Mouse (Mus musculus) intestine, embryonic 14.5 days (tissue): Measurements from ENCODE around the gene Gprc6a. TPM values are rescaled to one million over a fixed set of nuclear protein-coding genes. Genes with fewer than 3 reads are reported as not detected.
A peak's percentile ranks its signal among the peaks of the same experiment; 100 is the strongest.

Experiments used
- ATAC-seq: fragments of 200-750 bp; cut with Nextera tagmentation; replicated peaks from 2 replicates; pipeline ENCODE4 v1.8.0; 2017; ENCODE audit warnings: low read depth, moderate number of reproducible peaks, moderate TSS enrichment, moderate library complexity; ENCODE audit not compliant: low FRiP score, low TSS enrichment
- DNase-seq: peaks from one replicate; pipeline ENCODE4 v3.0.0-alpha.2; 2018; ENCODE audit warnings: low spot score
- H3K27ac ChIP-seq: fragments of 300-500 bp; sonication (generic); 2 replicates; pipeline ENCODE4 v1.5.1; 2014; ENCODE audit warnings: low read depth, mild to moderate bottlenecking, control low read depth
- H3K27me3 ChIP-seq: fragments of 300-500 bp; sonication (generic); replicated peaks from 2 replicates; pipeline ENCODE4 v1.6.1; 2014; ENCODE audit warnings: low read length, control low read depth; ENCODE audit not compliant: control insufficient read depth, insufficient read depth
- H3K36me3 ChIP-seq: fragments of 300-500 bp; sonication (generic); 2 replicates; pipeline ENCODE4 v1.6.1; 2014; ENCODE audit warnings: low read length, control low read depth; ENCODE audit not compliant: control insufficient read depth, insufficient read depth
- H3K4me1 ChIP-seq: fragments of 300-500 bp; sonication (generic); replicated peaks from 2 replicates; pipeline ENCODE4 v1.6.1; 2014; ENCODE audit warnings: low read length, control low read depth, mixed read lengths; ENCODE audit not compliant: control insufficient read depth, insufficient read depth
- H3K4me2 ChIP-seq: fragments of 300-500 bp; sonication (generic); 2 replicates; pipeline ENCODE4 v1.6.1; 2014; ENCODE audit warnings: low read length
- H3K4me3 ChIP-seq: fragments of 300-500 bp; sonication (generic); 2 replicates; pipeline ENCODE4 v1.5.1; 2014; ENCODE audit warnings: low read depth, low read length, control low read depth, mixed read lengths
- H3K9ac ChIP-seq: fragments of 300-500 bp; sonication (generic); 2 replicates; pipeline ENCODE4 v1.6.1; 2014; ENCODE audit warnings: mild to moderate bottlenecking, low read length
- H3K9me3 ChIP-seq: fragments of 300-500 bp; sonication (generic); 2 replicates; pipeline ENCODE4 v1.6.1; 2016; ENCODE audit warnings: low read length, control low read depth; ENCODE audit not compliant: control insufficient read depth
- WGBS: fragments of 180-500 bp; shearing (Covaris S2); extraction: QIAGEN DNeasy Blood & Tissue Kit; methylation state at CpG from one replicate; pipeline ENCODE4 v1.1.7; 2014; 5-methylcytosine and 5-hydroxymethylcytosine counted together
- polyA plus RNA-seq: library from polyadenylated mRNA; unstranded; fragments of >200 nt; fragmentation: Nextera tagmentation; extraction: Ambion mirVana; gene quantifications from 2 replicates; pipeline ENCODE4 v1.2.1, GENCODE M21; 2014

The Gprc6a gene
- polyA plus RNA-seq, 1 experiment from 2014 or later = not detected

DNA sequence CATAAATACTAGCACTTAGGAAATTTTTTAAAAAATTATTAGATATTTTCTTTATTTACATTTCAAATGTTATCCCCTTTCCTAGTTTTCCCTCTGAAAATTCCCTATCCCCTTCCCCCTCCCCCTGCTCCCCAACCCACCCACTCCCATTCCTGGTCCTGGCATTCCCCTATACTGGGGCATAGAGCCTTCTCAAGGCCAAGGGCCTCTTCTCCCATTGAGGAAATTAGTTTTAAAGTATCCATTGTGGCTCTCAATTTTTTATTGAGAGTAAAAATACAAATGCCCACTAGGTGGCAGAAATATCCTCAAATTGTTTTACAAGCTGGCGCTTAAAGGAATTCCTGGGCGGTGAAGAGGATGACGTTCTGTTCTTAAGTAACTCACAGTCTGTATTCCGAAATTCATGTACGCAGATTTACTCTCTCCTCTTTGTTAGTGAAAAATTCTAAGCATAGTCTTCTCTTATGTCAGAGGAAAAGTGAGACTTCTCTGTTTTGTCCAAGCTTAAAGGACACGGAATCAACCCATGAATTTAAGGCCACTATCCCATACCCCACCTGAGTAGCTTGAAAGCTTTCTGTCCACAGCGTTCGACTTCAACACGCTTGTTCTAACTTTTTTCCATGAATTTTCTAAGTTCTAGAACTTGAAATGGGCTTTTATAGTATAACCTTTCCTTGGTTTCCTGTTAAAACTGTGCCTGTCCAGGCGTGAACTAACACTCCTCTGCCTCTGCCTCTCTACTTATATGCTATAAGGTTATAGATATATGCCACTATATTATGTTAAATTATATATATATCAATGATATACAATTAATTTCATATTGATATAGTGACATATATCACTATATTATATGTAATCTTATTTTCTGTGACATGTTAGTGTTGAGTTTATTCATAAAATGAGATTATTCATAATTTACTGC, 36.0 kb downstream of the Gprc6a start:
- no peak for DNase-seq

DNA sequence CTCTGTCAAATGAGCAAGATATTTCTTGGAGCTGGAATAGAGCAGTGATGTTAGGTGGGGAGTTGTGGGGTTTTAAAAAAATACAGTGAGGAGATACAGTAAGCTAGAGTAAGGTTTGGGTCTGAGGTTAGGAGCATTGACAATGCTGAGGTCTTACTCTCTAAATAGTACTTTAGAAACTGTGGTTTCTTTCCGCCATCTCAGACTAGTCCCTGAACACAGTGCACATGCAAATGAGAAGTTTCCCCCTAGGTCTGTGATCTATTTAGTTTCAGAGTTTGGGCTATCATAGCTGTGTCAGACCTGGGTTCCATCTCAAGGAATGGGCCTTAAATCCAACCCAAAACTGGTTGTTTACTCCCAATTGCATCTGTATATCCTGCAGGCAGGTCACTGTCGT, 39.7 kb downstream of the Gprc6a start:
- H3K9me3 ChIP-seq = no peaks in the 10 kb centered on the region
- peaks cover 3% of the 10 kb centered on the region; the same call in 1 of the 2 replicates for H3K4me1 ChIP-seq
- no peaks in the 10 kb centered on the region for H3K27me3 ChIP-seq
- no peak overlapping the region for H3K4me2 ChIP-seq
- WGBS = 76% methylated on average over 2 of the region's 2 CpGs
- ATAC-seq (no peak), DNase-seq (no peak)
- H3K27ac ChIP-seq = no peak overlapping the region
- no peaks in the 10 kb centered on the region for H3K36me3 ChIP-seq
- H3K9ac ChIP-seq = no peak overlapping the region
- H3K4me3 ChIP-seq = no peak overlapping the region

More for the DNA sequence above, 36.0 kb downstream of the Gprc6a start:
- no peak overlapping the region for H3K9ac ChIP-seq
- H3K4me3 ChIP-seq = no peak overlapping the region
- no peak overlapping the region for H3K4me2 ChIP-seq
- peaks cover 3% of the 10 kb centered on the region; the same call in 1 of the 2 replicates for H3K4me1 ChIP-seq
- WGBS = 42% methylated on average over 10 of the region's 10 CpGs
- no peaks in the 10 kb centered on the region for H3K27me3 ChIP-seq
- ATAC-seq = no peak; the same call in 1 of the 2 replicates
- no peak overlapping the region for H3K27ac ChIP-seq
- H3K9me3 ChIP-seq = no peaks in the 10 kb centered on the region
- no peaks in the 10 kb centered on the region for H3K36me3 ChIP-seq

- H3K27me3 ChIP-seq = no peaks in the 10 kb centered on the region
- H3K36me3 ChIP-seq = no peaks in the 10 kb centered on the region
- 0 out of 2 replicates have a peak within 1 kb of the TSS, but pooled peaks have one; percentile 25 for H3K9ac ChIP-seq
- peak within 1 kb of the TSS; percentile 30 for H3K4me3 ChIP-seq
- no peaks in the 10 kb centered on the region for H3K9me3 ChIP-seq
- peak within 1 kb of the TSS; percentile 77 for H3K4me2 ChIP-seq
- peaks cover 3% of the 10 kb centered on the region; the same call in 1 of the 2 replicates for H3K4me1 ChIP-seq
- 4% methylated on average over 19 of the region's 19 CpGs for WGBS
- peak; percentile 57 for DNase-seq
- peak; percentile 58 for ATAC-seq
- H3K27ac ChIP-seq = no peak within 1 kb of the TSS
Observed at GRCm38 (mm10) chr10:51590139-51590574, 41.1 kb downstream of the Gprc6a start, which contains the start of gene Fam162b. Fam162b (minus strand) TSS chr10:51590517.

DNA sequence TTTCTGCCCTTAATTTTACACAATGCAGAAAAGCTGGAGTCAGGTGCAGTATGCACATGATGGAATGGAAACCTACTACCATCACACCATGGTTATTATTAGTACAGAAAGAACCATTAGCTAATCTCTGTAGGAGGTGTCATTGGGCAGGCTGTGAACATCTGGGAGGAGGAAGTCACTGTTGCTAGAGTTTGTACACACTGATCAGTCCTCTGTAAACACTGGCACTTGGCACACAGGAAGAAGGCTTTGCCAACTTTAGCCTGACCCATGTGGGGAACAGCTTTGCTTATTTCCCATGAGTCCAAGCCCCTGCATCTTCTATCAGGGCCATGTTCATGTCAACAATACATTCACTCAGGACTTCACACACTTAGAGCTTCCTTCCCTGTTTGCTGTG, 46.3 kb downstream of the Gprc6a start:
- no peak overlapping the region for H3K4me3 ChIP-seq
- ATAC-seq = no peak
- no peak overlapping the region for H3K9ac ChIP-seq
- H3K4me1 ChIP-seq = no peaks in the 10 kb centered on the region; the same call in 1 of the 2 replicates
- DNase-seq = no peak
- H3K9me3 ChIP-seq = no peaks in the 10 kb centered on the region
- no peak overlapping the region for H3K4me2 ChIP-seq
- no peaks in the 10 kb centered on the region for H3K27me3 ChIP-seq
- H3K27ac ChIP-seq = no peak overlapping the region
- no peaks in the 10 kb centered on the region for H3K36me3 ChIP-seq

- 59% methylated on average over 1 of the region's 1 CpGs for WGBS
- Histone ChIP-seq H3K4me1 (no peaks in the 10 kb centered on the region), H3K36me3 (no peaks in the 10 kb centered on the region), H3K27me3 (no peaks in the 10 kb centered on the region), H3K9ac (no peak overlapping the region), H3K4me3 (no peak overlapping the region), H3K9me3 (no peaks in the 10 kb centered on the region), H3K27ac (no peak overlapping the region), H3K4me2 (no peak overlapping the region)
- no peak for ATAC-seq
- no peak for DNase-seq
Observed at GRCm38 (mm10) chr10:51584378-51584777, 46.9 kb downstream of the Gprc6a start.

GRCm38 (mm10) chr10:51571225-51571996, 59.9 kb downstream of the Gprc6a start:
- no peaks in the 10 kb centered on the region for H3K4me1 ChIP-seq
- no peaks in the 10 kb centered on the region for H3K36me3 ChIP-seq
- H3K27me3 ChIP-seq = no peaks in the 10 kb centered on the region
- 62% methylated on average over 9 of the region's 9 CpGs for WGBS
- no peaks in the 10 kb centered on the region for H3K9me3 ChIP-seq
- no peak for DNase-seq
- peak; percentile 66; the same call in 1 of the 2 replicates for ATAC-seq
- no peak overlapping the region for H3K4me2 ChIP-seq
- no peak overlapping the region for H3K27ac ChIP-seq
- H3K9ac ChIP-seq = no peak overlapping the region
- H3K4me3 ChIP-seq = no peak overlapping the region

Other genes with a start within 250 kb of the Gprc6a start
- gene Gm49339, start 150.8 kb downstream of the Gprc6a start, polyA plus RNA-seq = 0.79 TPM in 1 of 2 replicates, not detected in the other
- 0.27 and 0.60 TPM in 2 replicates for gene Lilr4b, start 150.8 kb downstream of the Gprc6a start, polyA plus RNA-seq
- 1.5 and 3.0 TPM in 2 replicates for gene Lilrb4a, start 140.5 kb downstream of the Gprc6a start, polyA plus RNA-seq
- 23.5 and 28.8 TPM in 2 replicates for gene Fam162b, start 40.9 kb downstream of the Gprc6a start, polyA plus RNA-seq
- 1.9 and 2.3 TPM in 2 replicates for gene Rfx6, start 46.3 kb upstream of the Gprc6a start, polyA plus RNA-seq